Mouse (Mus musculus) kidney, postnatal 25 days (tissue): Measurements from ENCODE around the gene Clec3a.

Experiments used
- DNase-seq, 2 experiments: peaks; one replicate each; pipeline ENCODE4 v3.0.0; 2021; ENCODE audit warnings: mixed read lengths in 2 of 2

Gene Clec3a

GRCm38 (mm10) chr8:114417786-114418185, at the start of gene Clec3a:
TSS of gene Clec3a (plus strand) at chr8:114418086.
- DNase-seq, result no peak

- DNase-seq, result peak; percentile 60 to 84
Measured at GRCm38 (mm10) chr8:114369038-114369976, 48.6 kb upstream of the Clec3a start.

- no peak for DNase-seq
Measured at GRCm38 (mm10) chr8:114374390-114374789, 43.5 kb upstream of the Clec3a start.

GRCm38 (mm10) chr8:114384189-114384588, 33.7 kb upstream of the Clec3a start:
- DNase-seq, result no peak

- no peak for DNase-seq
Measured at GRCm38 (mm10) chr8:114387494-114387893, 30.4 kb upstream of the Clec3a start.

- no peak for DNase-seq
Measured at GRCm38 (mm10) chr8:114390465-114391254, 27.2 kb upstream of the Clec3a start.

GRCm38 (mm10) chr8:114398326-114398725, 19.6 kb upstream of the Clec3a start:
- DNase-seq, result no peak

- DNase-seq, result no peak
Measured at GRCm38 (mm10) chr8:114399273-114399672, 18.6 kb upstream of the Clec3a start.

GRCm38 (mm10) chr8:114401679-114402078, 16.2 kb upstream of the Clec3a start:
- no peak for DNase-seq

GRCm38 (mm10) chr8:114411421-114411820, 6.5 kb upstream of the Clec3a start:
- no peak for DNase-seq

- DNase-seq, result no peak
Measured at GRCm38 (mm10) chr8:114418486-114418885, 600 bp downstream of the Clec3a start.

- no peak for DNase-seq
Measured at GRCm38 (mm10) chr8:114418904-114419303, 1.0 kb downstream of the Clec3a start.

GRCm38 (mm10) chr8:114421544-114421943, 3.7 kb downstream of the Clec3a start:
- DNase-seq, result no peak

GRCm38 (mm10) chr8:114438236-114438635, 20.4 kb downstream of the Clec3a start:
- peak; percentile 61 to 74 for DNase-seq

- DNase-seq, result peak; percentile 98 to 99
Measured at GRCm38 (mm10) chr8:114439334-114440204, 21.7 kb downstream of the Clec3a start, which contains the start of gene Wwox. TSS of gene Wwox (plus strand) at chr8:114439655.

- no peak for DNase-seq
Measured at GRCm38 (mm10) chr8:114440205-114440589, 22.3 kb downstream of the Clec3a start.

- DNase-seq, result peak; percentile 44 to 61
Measured at GRCm38 (mm10) chr8:114441616-114442015, 23.7 kb downstream of the Clec3a start.

- no peak for DNase-seq
Measured at GRCm38 (mm10) chr8:114446884-114447283, 29.0 kb downstream of the Clec3a start.

- DNase-seq, result no peak
Measured at GRCm38 (mm10) chr8:114452278-114452677, 34.4 kb downstream of the Clec3a start.

- peak in 1 of 2 experiments; percentile 68 for DNase-seq
Measured at GRCm38 (mm10) chr8:114452781-114453221, 34.9 kb downstream of the Clec3a start.

- no peak for DNase-seq
Measured at GRCm38 (mm10) chr8:114455302-114455701, 37.4 kb downstream of the Clec3a start.

GRCm38 (mm10) chr8:114455953-114456352, 38.1 kb downstream of the Clec3a start:
- no peak for DNase-seq
